Mouse (Mus musculus) midbrain, embryonic 16.5 days (tissue): Measurements from ENCODE around the gene Gm45213. TPM values are rescaled to one million over a fixed set of nuclear protein-coding genes. Genes with fewer than 3 reads are reported as not detected.

Source experiments
- ATAC-seq: fragments of 200-750 bp; cut with Nextera tagmentation; 2 replicates; pipeline ENCODE4 v1.8.0; 2017; ENCODE audit warnings: moderate TSS enrichment
- H3K27ac ChIP-seq: fragments of 300-500 bp; sonication (generic); 2 replicates; pipeline ENCODE4 v1.5.1; 2014; ENCODE audit warnings: mild to moderate bottlenecking, low read length, mixed read lengths
- H3K27me3 ChIP-seq: fragments of 300-500 bp; sonication (generic); 2 replicates; pipeline ENCODE4 v1.6.1; 2014; ENCODE audit warnings: low read depth, low read length, mixed read lengths; ENCODE audit not compliant: control insufficient read depth, insufficient read depth
- H3K36me3 ChIP-seq: fragments of 300-500 bp; sonication (generic); 2 replicates; pipeline ENCODE4 v1.6.1; 2014; ENCODE audit warnings: mild to moderate bottlenecking, low read length, moderate library complexity, mixed read lengths; ENCODE audit not compliant: control insufficient read depth, insufficient read depth
- H3K4me1 ChIP-seq: fragments of 300-500 bp; sonication (generic); 2 replicates; pipeline ENCODE4 v1.6.1; 2014; ENCODE audit warnings: mild to moderate bottlenecking, low read length, mixed read lengths; ENCODE audit not compliant: control insufficient read depth, insufficient read depth
- H3K4me2 ChIP-seq: fragments of 300-500 bp; sonication (generic); 2 replicates; pipeline ENCODE4 v1.6.1; 2014; ENCODE audit warnings: mild to moderate bottlenecking, low read length, mixed read lengths
- H3K4me3 ChIP-seq: fragments of 300-500 bp; sonication (generic); 2 replicates; pipeline ENCODE4 v1.5.1; 2014; ENCODE audit warnings: low read depth, mild to moderate bottlenecking, low read length, moderate library complexity, mixed read lengths
- H3K9ac ChIP-seq: fragments of 300-500 bp; sonication (generic); 2 replicates; pipeline ENCODE4 v1.6.1; 2014; ENCODE audit warnings: low read depth, low read length, mixed read lengths
- H3K9me3 ChIP-seq: fragments of 300-500 bp; sonication (generic); replicated peaks from 2 replicates; pipeline ENCODE4 v1.6.1; 2014; ENCODE audit warnings: mild to moderate bottlenecking, low read length, mixed read lengths; ENCODE audit not compliant: control insufficient read depth, poor library complexity, severe bottlenecking
- WGBS: fragments of 180-500 bp; shearing (Covaris S2); extraction: QIAGEN DNeasy Blood & Tissue Kit; methylation state at CpG from one replicate; pipeline ENCODE4 v1.1.7; 2014; 5-methylcytosine and 5-hydroxymethylcytosine counted together
- polyA plus RNA-seq: library from polyadenylated mRNA; unstranded; fragments of >200 nt; fragmentation: Nextera tagmentation; extraction: Ambion mirVana; gene quantifications from 2 replicates; pipeline ENCODE4 v1.2.1, GENCODE M21; 2015

Gene Gm45213
- polyA plus RNA-seq, 1 experiment from 2014 or later, result not detected

DNA sequence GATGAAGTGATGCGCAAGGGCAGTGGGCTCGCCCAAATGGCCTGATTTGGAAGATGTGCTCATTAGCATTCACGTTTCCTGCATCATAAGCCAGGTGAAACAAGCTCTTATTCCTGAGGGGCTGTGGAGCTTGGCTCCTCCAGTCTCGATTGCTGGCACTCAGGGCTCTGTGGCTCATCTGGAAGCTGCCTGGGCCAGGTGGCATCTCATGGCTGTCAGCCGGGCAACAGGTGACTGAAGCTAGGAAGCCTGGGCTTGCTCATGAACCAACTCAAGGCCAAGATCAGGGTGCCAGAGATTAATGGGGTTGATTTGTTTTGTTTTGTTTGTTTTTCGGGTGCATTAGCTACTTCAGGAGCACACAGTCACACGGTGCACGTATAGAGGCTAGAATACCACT lies 49.3 kb downstream of the Gm45213 start:
- Histone ChIP-seq H3K27ac (no peak overlapping the region), H3K27me3 (no peaks in the 10 kb centered on the region), H3K4me1 (no peaks in the 10 kb centered on the region), H3K36me3 (peaks cover 13% of the 10 kb centered on the region), H3K9me3 (no peaks in the 10 kb centered on the region), H3K4me3 (no peak overlapping the region), H3K9ac (no peak overlapping the region), H3K4me2 (no peak overlapping the region)
- no peak for ATAC-seq
- WGBS, result 92% methylated on average over 8 of the region's 8 CpGs

GRCm38 (mm10) chr7:66094141-66094540 lies 50.7 kb downstream of the Gm45213 start:
- H3K27me3 ChIP-seq, result no peaks in the 10 kb centered on the region
- WGBS, result 68% methylated on average over 5 of the region's 5 CpGs
- H3K4me3 ChIP-seq, result no peak overlapping the region

GRCm38 (mm10) chr7:66098803-66099202 lies 55.4 kb downstream of the Gm45213 start:
- H3K4me2 ChIP-seq, result no peak overlapping the region
- no peak overlapping the region for H3K4me3 ChIP-seq
- H3K9ac ChIP-seq, result no peak overlapping the region
- no peaks in the 10 kb centered on the region for H3K9me3 ChIP-seq
- ATAC-seq, result no peak
- 83% methylated on average over 7 of the region's 7 CpGs for WGBS
- H3K27ac ChIP-seq, result no peak overlapping the region
- no peaks in the 10 kb centered on the region for H3K27me3 ChIP-seq
- no peaks in the 10 kb centered on the region for H3K36me3 ChIP-seq
- H3K4me1 ChIP-seq, result no peaks in the 10 kb centered on the region

More at GRCm38 (mm10) chr7:66094141-66094540, 50.7 kb downstream of the Gm45213 start:
- Histone ChIP-seq H3K4me1 (no peaks in the 10 kb centered on the region), H3K27ac (no peak overlapping the region), H3K9ac (no peak overlapping the region), H3K9me3 (no peaks in the 10 kb centered on the region), H3K36me3 (peaks cover 8% of the 10 kb centered on the region), H3K4me2 (no peak overlapping the region)
- no peak for ATAC-seq

DNA sequence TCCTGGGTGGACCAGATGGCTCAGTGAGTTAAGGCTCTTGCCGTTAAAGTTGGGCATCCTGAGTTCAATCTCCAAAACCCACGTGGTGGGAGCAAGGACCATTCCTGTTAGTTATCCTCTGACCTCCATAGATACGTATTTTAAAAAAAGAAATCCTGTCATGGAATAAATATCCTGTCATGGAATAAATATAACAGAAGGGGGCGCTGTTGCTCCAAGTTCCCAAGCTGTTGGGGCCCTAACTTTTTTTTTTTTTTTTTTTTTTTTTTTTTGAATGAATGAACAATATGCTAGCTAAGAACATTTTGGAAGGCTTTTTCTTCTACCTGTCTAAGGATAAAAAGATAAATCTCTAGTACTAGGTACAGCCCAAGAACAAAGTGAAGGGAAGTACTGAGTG lies 58.5 kb downstream of the Gm45213 start:
- WGBS, result 3% methylated on average over 4 of the region's 4 CpGs
- H3K4me3 ChIP-seq, result no peak overlapping the region
- H3K4me2 ChIP-seq, result no peak overlapping the region
- H3K4me1 ChIP-seq, result no peaks in the 10 kb centered on the region
- H3K27me3 ChIP-seq, result peaks cover 3% of the 10 kb centered on the region; the same call in 1 of the 2 replicates
- H3K27ac ChIP-seq, result no peak overlapping the region
- ATAC-seq, result no peak
- no peaks in the 10 kb centered on the region for H3K9me3 ChIP-seq
- no peaks in the 10 kb centered on the region for H3K36me3 ChIP-seq
- H3K9ac ChIP-seq, result no peak overlapping the region

- Histone ChIP-seq H3K4me3 (no peak overlapping the region), H3K9ac (no peak overlapping the region), H3K27me3 (peaks cover 5% of the 10 kb centered on the region; the same call in 1 of the 2 replicates), H3K4me1 (0 out of 2 replicates have a peak, but pooled peaks cover 3% of the 10 kb centered on the region), H3K36me3 (no peaks in the 10 kb centered on the region), H3K4me2 (no peak overlapping the region), H3K9me3 (no peaks in the 10 kb centered on the region), H3K27ac (no peak overlapping the region)
- ATAC-seq, result no peak
- 93% methylated on average over 5 of the region's 5 CpGs for WGBS
Observed at GRCm38 (mm10) chr7:66104531-66104930, 61.1 kb downstream of the Gm45213 start.

DNA sequence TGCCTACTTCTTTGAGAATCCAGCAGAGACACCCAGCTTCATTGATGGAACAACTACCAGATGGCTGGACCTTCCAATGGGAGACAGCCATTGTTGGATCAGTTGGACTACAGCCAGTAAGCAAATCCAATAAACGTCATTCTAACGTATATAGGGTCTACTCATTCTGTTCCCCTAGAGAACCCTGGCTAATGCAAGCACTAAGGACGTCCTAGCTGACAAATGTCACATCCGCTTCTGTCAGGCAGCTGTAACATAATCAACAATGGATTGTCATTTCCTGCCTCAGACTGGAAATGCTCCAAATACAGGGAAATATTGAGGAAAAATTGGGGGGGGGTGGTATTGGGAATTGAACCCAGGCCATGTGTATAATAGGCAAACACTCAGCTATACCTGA lies 62.4 kb downstream of the Gm45213 start:
- Histone ChIP-seq H3K27ac (no peak overlapping the region), H3K9ac (no peak overlapping the region)
- 62% methylated on average over 4 of the region's 4 CpGs for WGBS

GRCm38 (mm10) chr7:66106581-66107056 lies 63.2 kb downstream of the Gm45213 start:
- WGBS, result 78% methylated on average over 7 of the region's 7 CpGs
- no peak for ATAC-seq
- Histone ChIP-seq H3K27ac (no peak overlapping the region), H3K4me1 (peaks cover 12% of the 10 kb centered on the region), H3K9ac (no peak overlapping the region), H3K9me3 (no peaks in the 10 kb centered on the region), H3K27me3 (peaks cover 5% of the 10 kb centered on the region; the same call in 1 of the 2 replicates), H3K4me2 (no peak overlapping the region), H3K36me3 (no peaks in the 10 kb centered on the region), H3K4me3 (no peak overlapping the region)

More for the DNA sequence above, 62.4 kb downstream of the Gm45213 start:
- Histone ChIP-seq H3K27me3 (peaks cover 5% of the 10 kb centered on the region; the same call in 1 of the 2 replicates), H3K4me2 (no peak overlapping the region), H3K4me3 (no peak overlapping the region), H3K4me1 (peaks cover 5% of the 10 kb centered on the region), H3K9me3 (no peaks in the 10 kb centered on the region), H3K36me3 (no peaks in the 10 kb centered on the region)
- no peak for ATAC-seq

GRCm38 (mm10) chr7:66107206-66107605 lies 63.8 kb downstream of the Gm45213 start:
- H3K4me3 ChIP-seq, result no peak overlapping the region
- no peak overlapping the region for H3K9ac ChIP-seq
- H3K9me3 ChIP-seq, result no peaks in the 10 kb centered on the region
- ATAC-seq, result no peak
- H3K4me1 ChIP-seq, result peaks cover 17% of the 10 kb centered on the region
- 78% methylated on average over 11 of the region's 11 CpGs for WGBS
- no peak overlapping the region for H3K4me2 ChIP-seq
- H3K36me3 ChIP-seq, result no peaks in the 10 kb centered on the region
- peaks cover 5% of the 10 kb centered on the region; the same call in 1 of the 2 replicates for H3K27me3 ChIP-seq
- no peak overlapping the region for H3K27ac ChIP-seq

DNA sequence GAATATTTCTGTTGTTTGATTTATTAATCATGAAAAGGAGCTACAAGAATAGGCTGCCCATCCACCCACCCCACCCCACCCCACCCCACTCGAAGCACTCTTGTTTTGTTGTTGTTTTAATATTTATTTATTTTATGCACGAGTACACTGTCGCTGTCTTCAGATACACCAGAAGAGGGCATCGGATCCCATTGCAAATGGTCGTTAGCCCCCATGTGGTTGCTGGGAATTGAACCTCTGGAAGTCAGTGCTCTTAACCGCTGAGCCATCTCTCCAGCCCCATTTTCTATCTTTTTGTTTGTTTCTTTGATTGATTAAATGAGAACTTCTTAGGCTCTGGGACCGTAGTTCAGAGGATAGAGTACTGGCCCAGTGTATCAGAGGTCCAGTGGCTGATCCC lies 64.5 kb downstream of the Gm45213 start:
- Histone ChIP-seq H3K4me3 (no peak overlapping the region), H3K4me2 (no peak overlapping the region), H3K36me3 (no peaks in the 10 kb centered on the region), H3K9ac (no peak overlapping the region), H3K27me3 (peaks cover 5% of the 10 kb centered on the region; the same call in 1 of the 2 replicates), H3K27ac (no peak overlapping the region), H3K9me3 (no peaks in the 10 kb centered on the region), H3K4me1 (peaks cover 20% of the 10 kb centered on the region)
- 8% methylated on average over 7 of the region's 7 CpGs for WGBS
- no peak for ATAC-seq
